Mouse (Mus musculus) ES-E14 (cell line): Measurements from ENCODE around the gene Pnp.

Experiments
- CHD2 ChIP-seq: IDR thresholded peaks from 2 replicates; pipeline ENCODE4 v1.6.1; 2014; ENCODE audit warnings: mild to moderate bottlenecking, low read depth, low read length, inconsistent platforms
- HCFC1 ChIP-seq: IDR thresholded peaks from 2 replicates; pipeline ENCODE4 v1.6.1; 2012; ENCODE audit warnings: low read length, inconsistent platforms, borderline replicate concordance; ENCODE audit not compliant: insufficient read depth
- MAFK ChIP-seq: IDR thresholded peaks from 2 replicates; pipeline ENCODE4 v1.6.1; 2014; ENCODE audit warnings: mild to moderate bottlenecking, low read depth, low read length, inconsistent platforms; ENCODE audit not compliant: insufficient read depth

- no peak for TF ChIP-seq CHD2
- no peak for TF ChIP-seq HCFC1
- TF ChIP-seq MAFK, result no peak
Observed at GRCm38 (mm10) chr14:50896747-50897373, 34.0 kb upstream of the Pnp start.
